Mouse (Mus musculus): ENCODE measurements around the gene Hdac9.

Hdac9 gene

GRCm38 (mm10) chr12:34221014-34221413, 695.9 kb downstream of the Hdac9 start:
- DNase-seq (ENCODE audit: low read depth) = no peak

GRCm38 (mm10) chr12:34220051-34220926, 696.6 kb downstream of the Hdac9 start:
- DNase-seq (ENCODE audit: low read depth) = no peak

DNA sequence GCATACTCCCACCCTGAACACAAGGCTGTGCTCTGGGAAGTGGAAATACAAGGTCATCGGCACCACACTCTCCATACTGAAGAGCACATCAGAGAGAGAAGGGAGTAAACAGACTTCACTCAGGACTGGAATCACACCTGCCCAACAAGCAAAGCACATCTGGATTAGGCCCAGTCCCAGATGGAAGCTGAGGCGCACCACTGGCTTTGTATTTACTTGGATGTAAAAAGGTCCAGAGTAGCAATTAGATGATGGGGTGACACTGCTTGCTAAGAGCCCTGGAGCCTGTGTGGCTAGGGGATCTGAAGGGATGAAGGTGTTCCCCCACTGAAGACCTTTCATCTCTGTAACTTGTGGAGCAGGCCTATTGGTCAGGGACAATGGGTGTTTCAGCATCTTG, 698.3 kb downstream of the Hdac9 start:
- DNase-seq (ENCODE audit: low read depth) = no peak

- DNase-seq (ENCODE audit: low read depth) = no peak
These were observed 701.6 kb downstream of the Hdac9 start for GRCm38 (mm10) chr12:34215023-34216020.

GRCm38 (mm10) chr12:34212162-34212561, 704.7 kb downstream of the Hdac9 start:
- no peak for DNase-seq (ENCODE audit: low read depth)

DNA sequence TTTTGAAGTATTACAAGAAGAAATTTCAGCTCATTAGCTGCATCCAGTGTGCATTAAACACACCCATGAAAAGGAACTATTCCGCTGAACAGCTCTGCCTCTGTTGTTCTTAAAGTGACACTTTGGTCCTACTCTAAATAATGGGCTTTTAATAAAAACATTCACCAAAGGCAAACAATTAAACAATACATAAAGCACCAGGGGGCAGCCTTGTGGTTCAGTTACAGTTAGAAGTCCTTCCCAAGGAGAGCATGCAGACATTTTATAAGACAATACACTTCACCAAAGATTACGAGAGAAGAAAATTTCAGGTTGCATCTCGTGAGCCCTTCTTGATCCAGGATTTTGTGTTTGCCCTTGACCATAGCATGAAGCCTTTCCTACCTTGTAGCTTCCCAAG, 715.4 kb downstream of the Hdac9 start:
- DNase-seq (ENCODE audit: low read depth) = no peak

DNA sequence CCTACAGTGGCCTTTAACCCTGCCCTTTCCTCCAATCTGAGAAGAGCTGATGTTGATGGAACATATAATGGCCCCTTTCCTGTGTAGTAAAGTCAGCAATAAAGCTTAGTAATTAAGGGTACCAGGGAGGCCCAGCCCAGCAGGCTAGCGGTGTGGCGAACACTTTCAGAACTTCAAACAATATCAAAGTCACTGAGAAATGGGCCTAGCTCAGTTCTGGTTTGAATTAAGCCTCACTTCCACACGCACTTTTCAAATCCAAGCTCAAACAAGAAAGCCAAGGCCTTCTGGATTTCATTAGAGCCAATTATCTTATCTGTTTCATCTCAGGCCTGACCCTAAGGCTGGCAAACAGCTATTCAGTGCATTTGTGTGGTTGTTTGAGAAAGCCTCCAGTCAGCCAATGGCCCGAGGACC, 716.9 kb downstream of the Hdac9 start:
- DNase-seq (ENCODE audit: low read depth) = no peak

DNA sequence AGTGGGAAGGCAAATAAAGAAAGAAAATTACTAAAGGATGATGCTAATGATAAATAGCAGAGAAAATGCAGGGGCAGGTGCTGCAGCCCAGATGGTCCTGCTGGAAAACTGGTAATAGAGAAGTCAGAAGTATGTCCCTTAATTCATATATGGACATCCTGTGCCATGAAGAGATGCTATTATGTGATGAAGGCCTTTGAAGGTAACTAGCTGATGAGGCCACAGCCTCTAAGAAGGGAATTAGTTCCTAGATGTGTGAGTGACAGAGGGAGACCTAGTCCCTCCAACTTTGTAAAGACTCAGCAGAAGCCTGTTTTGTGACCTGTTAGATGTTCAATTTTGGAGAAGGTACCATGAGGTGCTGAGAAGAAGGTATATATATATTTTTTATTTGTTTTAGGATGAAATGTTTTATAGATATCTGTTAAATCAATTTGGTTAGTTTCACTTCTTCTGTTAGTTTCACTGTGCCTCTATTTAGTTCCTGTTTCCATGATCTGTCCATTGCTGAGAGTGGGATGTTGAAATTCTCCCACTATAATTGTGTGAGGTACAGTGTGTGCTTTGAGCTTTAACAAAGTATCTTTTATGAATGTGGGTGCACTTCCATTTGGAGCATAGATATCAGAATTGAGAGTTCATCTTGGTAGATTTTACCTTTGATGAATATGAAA, 721.6 kb downstream of the Hdac9 start:
- no peak for DNase-seq (ENCODE audit: low read depth)

- DNase-seq (ENCODE audit: low read depth) = no peak
These were observed 722.8 kb downstream of the Hdac9 start for GRCm38 (mm10) chr12:34194116-34194515.

DNA sequence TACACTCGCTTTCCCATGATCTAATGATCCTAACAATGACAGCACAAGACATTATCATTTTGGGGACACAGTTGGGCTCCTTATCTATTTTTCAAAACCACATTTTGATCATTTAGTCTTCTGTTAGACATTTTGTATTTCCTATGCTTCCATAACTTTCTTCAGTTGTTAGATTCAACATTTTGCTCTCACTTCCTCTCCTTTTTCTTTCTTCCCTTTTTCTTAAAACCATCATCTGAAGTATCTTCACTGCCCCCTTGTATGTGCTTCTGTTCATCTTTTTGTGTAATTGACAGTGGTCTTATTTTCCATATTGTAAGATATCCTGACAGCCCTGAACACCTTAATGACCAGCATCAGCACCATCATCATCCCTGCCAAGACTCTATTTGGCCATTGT, 725.6 kb downstream of the Hdac9 start:
- DNase-seq (ENCODE audit: low read depth) = no peak

DNA sequence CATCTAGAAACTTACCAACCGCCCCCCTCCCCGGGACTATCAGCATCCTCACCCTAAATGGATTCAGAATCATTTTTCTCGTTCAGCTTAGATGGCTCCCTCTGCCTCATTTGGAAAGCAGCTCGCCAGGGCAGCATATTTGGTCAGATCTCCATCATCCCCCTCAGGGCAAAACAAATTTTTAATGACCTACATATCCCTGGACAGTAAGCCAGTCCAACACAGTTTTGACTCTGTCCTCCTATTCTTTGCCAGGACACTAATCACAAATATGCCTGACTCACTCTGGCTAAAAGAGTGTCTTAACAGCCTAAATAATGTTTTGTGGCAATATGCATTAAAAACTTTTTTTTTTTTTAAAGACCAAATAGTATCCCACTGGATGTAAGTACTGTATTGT, 738.0 kb downstream of the Hdac9 start:
- DNase-seq (ENCODE audit: low read depth) = no peak

GRCm38 (mm10) chr12:34176790-34177189, 740.1 kb downstream of the Hdac9 start:
- DNase-seq (ENCODE audit: low read depth) = no peak

DNA sequence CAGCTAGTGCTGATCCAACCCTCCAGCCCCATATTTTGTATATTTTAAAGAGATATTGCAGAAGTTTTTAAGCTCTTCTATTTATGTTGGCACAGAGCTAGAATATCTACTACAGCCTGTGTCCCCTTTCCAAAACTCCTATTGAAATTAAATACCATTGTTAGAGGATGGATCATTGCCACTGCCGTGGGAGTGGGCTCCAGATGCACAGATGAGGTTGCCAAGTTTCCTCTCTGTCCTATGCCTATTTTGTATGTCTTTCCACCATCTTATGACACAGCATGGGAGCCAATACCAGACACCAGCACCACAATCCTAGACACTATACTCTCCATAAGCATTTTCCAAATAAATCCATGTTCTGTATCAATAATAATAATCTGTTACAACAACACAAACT, 743.9 kb downstream of the Hdac9 start:
- DNase-seq (ENCODE audit: low read depth) = no peak

- no peak for DNase-seq (ENCODE audit: low read depth)
These were observed 746.3 kb downstream of the Hdac9 start for GRCm38 (mm10) chr12:34170601-34171000.

GRCm38 (mm10) chr12:34165674-34166073, 751.2 kb downstream of the Hdac9 start:
- no peak for DNase-seq (ENCODE audit: low read depth)

DNA sequence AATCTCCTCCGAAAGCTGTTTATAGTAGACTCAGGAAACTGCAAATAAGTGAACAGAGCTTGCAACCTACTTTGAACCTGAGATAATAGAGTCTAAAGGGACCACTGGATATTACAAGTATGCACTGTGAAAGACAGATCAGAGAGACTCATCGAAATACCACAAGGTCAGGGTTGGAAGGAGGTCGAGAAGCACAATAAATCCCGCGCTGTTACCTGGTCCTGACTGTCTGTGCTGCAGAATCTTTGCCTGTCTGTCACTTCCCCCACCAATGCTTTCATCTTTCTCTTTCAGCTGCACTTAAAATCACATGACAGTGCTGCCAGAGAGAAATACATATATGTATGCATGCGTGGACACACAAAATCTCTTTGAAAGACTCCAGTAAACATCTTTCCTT, 760.6 kb downstream of the Hdac9 start:
- no peak for DNase-seq (ENCODE audit: low read depth)

DNA sequence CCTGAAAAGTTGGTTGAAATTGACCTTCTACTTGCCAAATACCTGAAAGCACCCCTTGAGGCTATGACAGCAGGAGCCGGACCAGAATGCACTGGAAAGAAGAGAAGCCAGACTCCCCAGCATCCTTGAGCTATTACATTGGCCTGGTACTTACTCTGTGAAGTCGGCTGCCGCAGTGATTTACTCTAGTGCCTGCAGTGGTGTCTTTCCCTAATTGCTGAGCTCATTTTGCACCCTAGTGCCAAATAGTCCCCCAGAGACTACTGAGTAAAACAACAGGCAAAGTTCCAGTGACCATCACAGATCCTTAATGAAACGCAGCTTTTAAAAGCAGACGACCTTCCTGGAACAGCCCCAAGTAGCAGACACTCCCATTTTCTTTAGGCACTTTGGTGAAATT, 761.2 kb downstream of the Hdac9 start:
- no peak for DNase-seq (ENCODE audit: low read depth)

DNA sequence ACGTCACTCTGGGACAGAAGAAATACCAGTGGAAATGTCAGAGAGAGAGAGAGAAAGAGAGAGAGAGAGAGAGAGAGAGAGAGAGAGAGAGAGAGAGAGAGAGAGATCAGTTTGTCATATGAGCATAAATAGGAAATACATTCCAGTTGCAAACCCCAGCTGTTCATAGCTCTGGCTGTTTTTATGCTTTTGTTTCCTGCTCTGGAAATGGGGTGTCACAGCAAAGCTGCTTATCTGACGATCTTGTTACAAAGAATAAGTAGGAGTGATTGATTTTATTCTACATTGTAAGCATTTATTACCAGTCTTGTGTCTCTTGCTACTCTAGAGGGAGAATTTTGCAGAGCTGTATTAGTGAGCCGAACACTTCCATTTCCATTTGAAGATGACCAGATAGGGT, 762.1 kb downstream of the Hdac9 start:
- no peak for DNase-seq (ENCODE audit: low read depth)

DNA sequence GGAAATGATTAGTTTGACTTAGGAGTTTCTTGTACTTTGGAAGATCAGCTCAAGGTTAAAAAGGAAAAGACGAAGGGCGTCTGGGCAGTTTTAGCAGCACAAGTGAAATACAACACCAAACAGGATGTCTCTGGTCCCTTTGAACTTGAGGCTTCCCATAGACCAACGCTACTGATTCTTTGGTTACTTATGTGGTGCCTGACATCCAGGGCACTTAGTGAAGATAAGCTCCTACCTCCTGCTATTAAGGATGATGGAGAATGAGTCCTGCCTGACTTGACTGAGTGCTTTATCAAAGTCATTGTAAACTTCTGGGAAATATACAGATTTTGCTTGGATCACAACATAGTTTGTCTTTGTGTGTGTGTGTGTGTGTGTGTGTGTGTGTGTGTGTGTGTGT, 765.6 kb downstream of the Hdac9 start:
- no peak for DNase-seq (ENCODE audit: low read depth)

- no peak for DNase-seq (ENCODE audit: low read depth)
These were observed 774.2 kb downstream of the Hdac9 start for GRCm38 (mm10) chr12:34142743-34143142.

DNA sequence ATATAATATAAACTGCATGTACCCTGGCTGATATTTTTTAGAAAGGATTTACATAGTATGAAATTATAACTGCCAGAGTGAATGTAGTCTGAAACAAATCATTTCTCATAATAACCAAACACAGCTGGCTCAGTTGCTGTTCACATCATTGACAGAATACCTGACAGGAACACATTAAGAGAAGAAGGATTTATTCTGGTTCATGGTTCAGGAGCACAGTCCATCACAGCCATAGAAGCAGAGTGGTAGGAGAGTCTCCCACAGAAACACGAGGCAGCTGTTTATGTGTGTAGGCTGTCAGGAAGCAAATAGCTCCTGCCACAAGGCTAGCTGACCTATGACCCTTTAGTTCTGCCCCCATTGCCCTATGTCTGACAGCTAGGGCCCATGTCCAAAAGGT, 803.6 kb downstream of the Hdac9 start:
- no peak for DNase-seq (ENCODE audit: low read depth)

- no peak for DNase-seq (ENCODE audit: low read depth)
These were observed 823.9 kb downstream of the Hdac9 start for GRCm38 (mm10) chr12:34092953-34093352.
